Mouse (Mus musculus) activated CD4-positive, CD25-positive, alpha-beta regulatory T cell, adult 4 months (primary cell): ENCODE data around the gene Polr2b. TPM values are rescaled to one million over a fixed set of nuclear protein-coding genes. Genes with fewer than 3 reads are reported as not detected.

ENCODE experiments used
- ATAC-seq: one replicate; pipeline ENCODE4 v1.8.0; 2017
- polyA plus RNA-seq, 2 experiments: library from polyadenylated mRNA; unstranded; fragments of 100-300 nt; shearing (Covaris generic); gene quantifications; one replicate each; pipeline ENCODE4 v1.2.1; 2017

Gene Polr2b
- polyA plus RNA-seq, 2 experiments from 2014 or later, result 45.0 to 49.2 TPM

- ATAC-seq, result no peak
These were observed 78.4 kb downstream of the Polr2b start for GRCm38 (mm10) chr5:77388359-77388758.

DNA sequence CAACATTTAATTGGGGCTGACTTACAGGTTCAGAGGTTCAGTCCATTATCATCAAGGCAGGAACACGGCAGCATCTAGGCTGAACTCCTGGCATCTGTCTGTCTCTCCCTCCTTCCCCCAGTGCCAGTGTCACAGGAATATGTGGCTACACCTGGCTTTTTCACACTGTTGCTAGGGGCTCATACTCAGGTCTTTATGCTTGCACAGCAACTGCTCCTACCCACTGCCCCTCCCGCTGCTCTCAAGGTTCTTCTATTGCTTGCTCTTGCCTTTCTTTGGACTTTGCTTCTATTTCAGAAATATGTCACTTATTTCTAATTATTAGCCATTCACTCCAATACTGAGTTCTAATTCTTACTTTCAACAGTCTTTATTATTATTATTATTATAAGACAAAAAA lies 80.3 kb downstream of the Polr2b start:
- ATAC-seq, result no peak

GRCm38 (mm10) chr5:77393094-77393619 lies 83.2 kb downstream of the Polr2b start:
- ATAC-seq, result no peak

DNA sequence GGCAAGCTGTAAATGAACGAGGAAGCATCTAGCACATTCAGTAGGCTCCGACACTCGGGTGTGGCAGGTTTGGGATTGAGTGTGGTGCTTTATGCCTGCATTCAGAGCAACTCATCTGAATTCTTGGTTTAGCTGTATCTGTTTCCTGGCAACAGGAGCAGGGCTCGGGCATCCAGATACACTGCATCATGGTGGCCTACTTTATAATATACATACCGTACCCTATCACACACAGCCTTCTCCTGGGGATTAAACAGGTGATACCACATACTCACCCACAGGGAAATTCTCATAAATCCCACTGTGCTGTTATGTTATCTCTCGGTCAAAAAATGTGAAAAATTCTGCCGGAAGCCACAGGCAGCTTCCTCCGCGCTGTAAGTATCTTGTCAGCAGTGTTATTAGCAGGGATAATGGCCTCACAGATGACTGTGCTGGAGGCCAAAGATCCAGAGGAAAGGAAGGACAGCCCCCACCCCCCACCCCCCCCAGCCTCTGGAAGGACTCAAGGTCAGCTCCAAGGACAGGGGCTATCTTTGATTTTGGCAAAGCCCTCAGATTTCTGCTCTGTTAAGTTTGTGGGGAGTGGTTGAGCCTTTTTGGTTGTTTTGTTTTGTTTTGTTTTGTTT lies 84.2 kb downstream of the Polr2b start:
- ATAC-seq, result no peak

- no peak for ATAC-seq
These were observed 88.5 kb downstream of the Polr2b start for GRCm38 (mm10) chr5:77398285-77399057.

Other genes starting within 250 kb of the Polr2b start
- gene Hopx, start 195.0 kb upstream of the Polr2b start, polyA plus RNA-seq, result 10 to 100 TPM; 17.5 to 20.6 TPM
- gene Spink2, start 98.7 kb upstream of the Polr2b start, polyA plus RNA-seq, result under 1 TPM in 1 of 2 experiments, not detected in 1; 0.73 TPM
- gene Rest, start 44.7 kb upstream of the Polr2b start, polyA plus RNA-seq, result 10 to 100 TPM; 16.3 to 17.6 TPM
- gene Noa1, start 63 bp upstream of the Polr2b start, polyA plus RNA-seq, result 1 to 10 TPM; 5.0 to 8.3 TPM
- gene Igfbp7, start 97.9 kb downstream of the Polr2b start, polyA plus RNA-seq, result under 1 TPM in 1 of 2 experiments, not detected in 1; 0.44 TPM